Mouse (Mus musculus) ES-Bruce4 (cell line): ENCODE results near the gene Plscr3. TPM values are rescaled to one million over a fixed set of nuclear protein-coding genes. Genes with fewer than 3 reads are reported as not detected.

Source experiments
- H3K27ac ChIP-seq: 2 replicates; pipeline ENCODE4 v1.5.1; 2012; ENCODE audit warnings: low read length, inconsistent platforms; ENCODE audit not compliant: insufficient read depth
- H3K27me3 ChIP-seq: 2 replicates; pipeline ENCODE4 v1.6.1; 2012; ENCODE audit warnings: mild to moderate bottlenecking, low read length, inconsistent platforms; ENCODE audit not compliant: control insufficient read depth, poor library complexity, insufficient read depth, severe bottlenecking
- H3K36me3 ChIP-seq: 2 replicates; pipeline ENCODE4 v1.6.1; 2012; ENCODE audit warnings: inconsistent platforms, mild to moderate bottlenecking, low read length, moderate library complexity; ENCODE audit not compliant: control insufficient read depth, poor library complexity, insufficient read depth, severe bottlenecking
- H3K4me1 ChIP-seq: one replicate; pipeline ENCODE4 v1.8.1; 2011; ENCODE audit warnings: low read length; ENCODE audit not compliant: control insufficient read depth, insufficient read depth
- H3K4me3 ChIP-seq: 2 replicates; pipeline ENCODE4 v1.5.1; 2011; ENCODE audit warnings: low read depth, mild to moderate bottlenecking, low read length
- H3K9ac ChIP-seq: 2 replicates; pipeline ENCODE4 v1.6.1; 2012; ENCODE audit warnings: low read depth, mild to moderate bottlenecking, inconsistent platforms; ENCODE audit not compliant: poor library complexity, severe bottlenecking
- H3K9me3 ChIP-seq: replicated peaks from 2 replicates; pipeline ENCODE4 v1.6.1; 2012; ENCODE audit warnings: mild to moderate bottlenecking, low read length, inconsistent platforms; ENCODE audit not compliant: control insufficient read depth, poor library complexity, insufficient read depth, severe bottlenecking
- CTCF ChIP-seq: IDR thresholded peaks from one replicate; pipeline ENCODE4 v1.8.1; 2011; ENCODE audit warnings: low read depth, low read length
- EP300 ChIP-seq: IDR thresholded peaks from 2 replicates; pipeline ENCODE4 v1.6.1; 2011; ENCODE audit warnings: low read depth, low read length; ENCODE audit not compliant: insufficient read depth
- POLR2A ChIP-seq: IDR thresholded peaks from one replicate; pipeline ENCODE4 v1.8.1; 2011; ENCODE audit warnings: low read length; ENCODE audit not compliant: insufficient read depth
- polyA plus RNA-seq: library from polyadenylated mRNA; stranded (reverse); fragments of >200 nt; gene quantifications from 2 replicates; pipeline ENCODE4 v1.2.4, GENCODE M21; 2011; ENCODE audit warnings: low read depth; ENCODE audit not compliant: missing spikeins, insufficient read depth, insufficient read length

Plscr3 gene
- polyA plus RNA-seq, 1 experiment, result 27.2 TPM

DNA sequence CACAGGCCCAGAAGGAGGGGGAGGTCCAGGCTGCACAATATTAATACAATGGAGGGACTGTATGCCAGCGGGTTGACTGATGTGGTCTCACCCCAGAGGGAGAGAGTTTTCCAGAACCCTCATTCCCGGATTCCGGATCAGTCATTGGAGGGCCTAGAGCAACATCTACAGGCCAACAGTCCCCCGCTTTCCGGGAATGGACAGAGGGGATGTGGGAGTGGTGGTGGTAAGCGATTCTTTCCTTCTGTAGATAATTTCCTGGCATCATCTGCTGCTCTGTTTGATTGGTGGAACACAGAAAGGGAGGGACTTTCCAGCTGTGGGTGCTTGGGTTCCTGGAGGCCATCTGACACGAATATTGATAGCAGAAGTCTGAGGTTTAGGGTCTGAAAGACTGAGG, 30.0 kb downstream of the Plscr3 start:
- peak overlapping the region; percentile 79; the same call in 1 of the 2 replicates for H3K9ac ChIP-seq
- H3K4me1 ChIP-seq, result peaks cover 1% of the 10 kb centered on the region

DNA sequence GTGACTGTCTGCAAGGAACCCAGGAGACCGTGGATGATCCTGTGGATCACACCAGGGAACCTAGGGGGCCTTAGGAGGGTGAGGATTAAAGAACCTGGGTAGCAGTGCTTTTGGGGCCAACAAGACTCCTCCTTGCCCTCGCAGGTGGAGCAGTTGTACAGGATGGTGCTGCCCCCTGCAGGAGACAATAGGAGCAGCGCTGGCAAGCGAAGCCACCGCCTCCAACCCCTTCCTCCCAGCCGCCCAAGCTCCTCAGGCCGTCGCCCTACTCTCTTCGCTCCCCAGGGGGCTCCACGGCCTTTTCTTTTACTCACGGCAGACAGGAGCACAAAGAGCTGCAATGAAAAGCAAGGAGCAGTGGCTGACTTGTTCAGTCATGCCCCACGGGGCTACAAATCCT, 30.7 kb downstream of the Plscr3 start:
- H3K4me1 ChIP-seq, result peaks cover 1% of the 10 kb centered on the region

More for the DNA sequence above, 30.0 kb downstream of the Plscr3 start:
- Histone ChIP-seq H3K4me3 (no peak overlapping the region), H3K27ac (peak overlapping the region; percentile 29; the same call in 1 of the 2 replicates), H3K36me3 (no peaks in the 10 kb centered on the region), H3K9me3 (no peaks in the 10 kb centered on the region), H3K27me3 (no peaks in the 10 kb centered on the region)
- no peak for TF ChIP-seq EP300
- no peak for TF ChIP-seq POLR2A
- no peak for TF ChIP-seq CTCF

DNA sequence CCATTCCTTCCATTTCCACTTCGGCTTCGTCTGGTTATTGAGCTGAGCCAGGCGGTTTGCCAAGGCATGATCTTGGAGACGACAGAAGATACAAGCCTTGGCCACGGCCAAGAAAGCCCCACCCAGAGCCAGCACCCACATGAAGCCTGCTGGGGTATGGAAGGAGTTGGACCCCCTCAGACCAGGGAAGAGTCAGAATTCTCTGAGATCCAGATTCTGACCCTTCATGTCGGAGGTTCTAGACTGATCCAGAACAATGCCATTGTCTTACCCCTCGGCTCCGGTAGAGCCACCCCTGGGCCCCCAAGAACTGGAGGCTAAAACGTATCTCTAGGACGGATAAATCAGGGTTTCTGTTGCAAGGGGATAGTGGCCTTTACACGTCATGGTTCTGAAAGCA, 31.7 kb downstream of the Plscr3 start, which contains the start of gene Tmem95:
TSS of gene Tmem95 (minus strand) at position 141 of the 400 bp plus-strand sequence.
- no peaks in the 10 kb centered on the region for H3K27me3 ChIP-seq
- peak within 1 kb of the TSS; percentile 32 for H3K4me3 ChIP-seq
- H3K36me3 ChIP-seq, result no peaks in the 10 kb centered on the region
- peak within 1 kb of the TSS; percentile 81 for H3K27ac ChIP-seq
- H3K4me1 ChIP-seq, result peaks cover 1% of the 10 kb centered on the region
- H3K9me3 ChIP-seq, result no peaks in the 10 kb centered on the region
- no peak for TF ChIP-seq EP300
- no peak for TF ChIP-seq POLR2A
- no peak for TF ChIP-seq CTCF
- peak within 1 kb of the TSS; percentile 79 for H3K9ac ChIP-seq

More for the DNA sequence above, 30.7 kb downstream of the Plscr3 start:
- Histone ChIP-seq H3K27ac (peak overlapping the region; percentile 81), H3K4me3 (peak overlapping the region; percentile 32), H3K27me3 (no peaks in the 10 kb centered on the region), H3K9ac (peak overlapping the region; percentile 79), H3K36me3 (no peaks in the 10 kb centered on the region), H3K9me3 (no peaks in the 10 kb centered on the region)
- TF ChIP-seq EP300 (peak; percentile 59; the same call in 1 of the 2 replicates), POLR2A (no peak), CTCF (peak; percentile 85)

DNA sequence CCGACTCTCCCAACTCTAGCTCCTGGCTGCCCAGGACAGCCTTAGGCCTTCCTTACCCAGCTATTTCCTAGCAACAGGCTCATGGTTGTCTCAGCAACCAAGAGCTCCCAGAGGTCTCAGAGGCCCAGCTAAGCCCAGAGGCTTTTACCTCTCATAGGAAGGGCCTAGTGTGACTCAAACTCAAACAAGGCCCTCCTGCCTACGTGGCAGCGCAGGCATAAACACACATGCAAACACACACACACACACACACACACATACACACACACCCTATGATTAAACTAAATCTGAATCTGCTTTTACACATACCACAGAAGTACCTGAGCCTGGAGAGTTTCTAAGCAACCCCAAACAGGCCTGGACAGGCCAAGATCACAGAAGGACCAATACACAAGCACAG, 32.2 kb downstream of the Plscr3 start:
- no peaks in the 10 kb centered on the region for H3K9me3 ChIP-seq
- TF ChIP-seq EP300 (no peak), CTCF (no peak), POLR2A (no peak)
- no peak overlapping the region for H3K27ac ChIP-seq
- H3K9ac ChIP-seq, result peak overlapping the region; percentile 79; the same call in 1 of the 2 replicates
- H3K4me3 ChIP-seq, result no peak overlapping the region
- H3K4me1 ChIP-seq, result peaks cover 1% of the 10 kb centered on the region
- no peaks in the 10 kb centered on the region for H3K27me3 ChIP-seq
- H3K36me3 ChIP-seq, result no peaks in the 10 kb centered on the region

DNA sequence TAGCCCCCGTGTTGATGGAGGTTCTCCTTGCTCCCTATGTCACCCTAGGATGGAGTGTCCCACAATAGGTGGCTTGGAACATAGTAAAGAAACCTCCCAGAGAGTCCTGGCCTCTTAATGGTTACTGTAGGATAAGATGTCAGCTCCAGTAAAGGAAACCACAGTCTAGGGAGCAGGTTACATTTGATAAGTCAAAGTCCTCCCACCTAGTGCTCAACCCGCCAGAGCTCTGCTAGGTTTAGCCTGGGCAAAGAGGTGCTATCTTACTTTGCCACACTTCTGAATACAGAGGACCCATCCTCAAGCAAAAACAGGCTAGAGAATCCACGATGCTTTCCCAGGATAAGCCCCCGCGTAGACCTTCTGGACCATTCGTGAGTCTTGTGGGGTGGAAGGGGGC, 32.8 kb downstream of the Plscr3 start:
- Histone ChIP-seq H3K9ac (peak overlapping the region; percentile 49; the same call in 1 of the 2 replicates), H3K4me3 (no peak overlapping the region), H3K27ac (no peak overlapping the region), H3K27me3 (no peaks in the 10 kb centered on the region), H3K4me1 (peaks cover 1% of the 10 kb centered on the region), H3K36me3 (no peaks in the 10 kb centered on the region), H3K9me3 (no peaks in the 10 kb centered on the region)
- no peak for TF ChIP-seq EP300

DNA sequence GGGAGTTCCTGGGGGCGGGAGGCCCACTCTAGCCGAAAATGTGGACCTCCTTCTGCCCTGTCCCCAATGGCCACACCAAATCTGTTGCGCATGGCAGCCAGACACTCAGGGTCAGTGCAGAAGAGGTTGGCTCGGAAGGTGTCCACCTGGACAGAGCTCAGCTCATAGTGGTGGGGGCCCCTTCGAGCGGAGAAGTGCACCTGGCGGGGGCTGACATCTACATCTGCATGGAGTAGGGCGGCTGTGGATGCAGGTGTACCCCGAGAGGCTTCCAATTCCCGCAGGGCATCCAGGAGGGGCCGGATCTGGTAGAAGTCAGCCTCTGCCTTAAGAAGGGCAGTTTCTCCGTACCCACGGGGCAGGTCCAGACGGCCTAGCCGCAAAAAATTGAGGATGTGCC, 33.5 kb downstream of the Plscr3 start:
- Histone ChIP-seq H3K9me3 (no peaks in the 10 kb centered on the region), H3K27ac (no peak overlapping the region), H3K4me1 (peaks cover 1% of the 10 kb centered on the region), H3K4me3 (peak overlapping the region; percentile 8), H3K27me3 (no peaks in the 10 kb centered on the region), H3K36me3 (no peaks in the 10 kb centered on the region), H3K9ac (peak overlapping the region; percentile 49)
- TF ChIP-seq CTCF, result no peak
- TF ChIP-seq POLR2A, result no peak
- TF ChIP-seq EP300, result no peak
